Mouse (Mus musculus) midbrain, postnatal 0 days (tissue): Measurements from ENCODE around the gene Hcrt. TPM values are rescaled to one million over a fixed set of nuclear protein-coding genes. Genes with fewer than 3 reads are reported as not detected.

Experiments
- ATAC-seq: fragments of 200-750 bp; cut with Nextera tagmentation; 2 replicates; pipeline ENCODE4 v1.8.0; 2017; ENCODE audit warnings: moderate number of reproducible peaks, mild to moderate bottlenecking, moderate TSS enrichment, moderate library complexity; ENCODE audit not compliant: low FRiP score
- DNase-seq: peaks from one replicate; pipeline ENCODE4 v3.0.0-alpha.2; 2015; ENCODE audit warnings: low spot score
- H3K27ac ChIP-seq: fragments of 300-500 bp; sonication (generic); 2 replicates; pipeline ENCODE4 v1.5.1; 2014; ENCODE audit warnings: low read depth, mild to moderate bottlenecking, low read length, mixed read lengths
- H3K27me3 ChIP-seq: fragments of 300-500 bp; sonication (generic); 2 replicates; pipeline ENCODE4 v1.6.1; 2014; ENCODE audit warnings: low read length, control low read depth, mixed read lengths; ENCODE audit not compliant: insufficient read depth
- H3K36me3 ChIP-seq: fragments of 300-500 bp; sonication (generic); 2 replicates; pipeline ENCODE4 v1.6.1; 2014; ENCODE audit warnings: low read length, control low read depth, mixed read lengths; ENCODE audit not compliant: insufficient read depth
- H3K4me1 ChIP-seq: fragments of 300-500 bp; sonication (generic); 2 replicates; pipeline ENCODE4 v1.6.1; 2014; ENCODE audit warnings: mild to moderate bottlenecking, control low read depth, antibody characterized with exemption, low read length, mixed read lengths; ENCODE audit not compliant: insufficient read depth
- H3K4me2 ChIP-seq: fragments of 300-500 bp; sonication (generic); 2 replicates; pipeline ENCODE4 v1.6.1; 2014; ENCODE audit warnings: low read depth, mild to moderate bottlenecking, low read length, mixed read lengths; ENCODE audit not compliant: poor library complexity, severe bottlenecking
- H3K4me3 ChIP-seq: fragments of 300-500 bp; sonication (generic); 2 replicates; pipeline ENCODE4 v1.5.1; 2014; ENCODE audit warnings: low read depth, mild to moderate bottlenecking, low read length, moderate library complexity
- H3K9ac ChIP-seq: fragments of 300-500 bp; sonication (generic); replicated peaks from 2 replicates; pipeline ENCODE4 v1.6.1; 2014; ENCODE audit warnings: mild to moderate bottlenecking, low read length, moderate library complexity, mixed read lengths; ENCODE audit not compliant: poor library complexity, severe bottlenecking
- H3K9me3 ChIP-seq: fragments of 300-500 bp; sonication (generic); 2 replicates; pipeline ENCODE4 v1.6.1; 2016; ENCODE audit warnings: low read length, control low read depth
- CTCF ChIP-seq: IDR thresholded peaks from 2 replicates; pipeline ENCODE4 v1.5.1; 2016; ENCODE audit warnings: antibody characterized with exemption, mild to moderate bottlenecking
- WGBS: fragments of 180-500 bp; shearing (Covaris S2); extraction: QIAGEN DNeasy Blood & Tissue Kit; methylation state at CpG from one replicate; pipeline ENCODE4 v1.1.7; 2014; 5-methylcytosine and 5-hydroxymethylcytosine counted together
- polyA plus RNA-seq: library from polyadenylated mRNA; unstranded; fragments of >200 nt; fragmentation: Nextera tagmentation; extraction: Ambion mirVana; gene quantifications from 2 replicates; pipeline ENCODE4 v1.2.1, GENCODE M21; 2015
- total RNA-seq: library from RNA; depleted of rRNA; stranded (reverse); fragments of >200 nt; gene quantifications from 2 replicates; pipeline ENCODE4 v1.2.3, GENCODE M21; 2014

Gene Hcrt
- total and polyA plus RNA-seq, 2 experiments from 2014 or later = 4.5 to 16.8 TPM

- Histone ChIP-seq H3K4me3 (peak overlapping the region; percentile 96), H3K9me3 (no peaks in the 10 kb centered on the region), H3K27me3 (no peaks in the 10 kb centered on the region), H3K4me1 (no peaks in the 10 kb centered on the region), H3K27ac (peak overlapping the region; percentile 67), H3K4me2 (peak overlapping the region; percentile 74), H3K36me3 (peaks cover 8% of the 10 kb centered on the region), H3K9ac (peak overlapping the region; percentile 96)
- WGBS = 3% methylated on average over 13 of the region's 13 CpGs
- TF ChIP-seq CTCF = no peak
- ATAC-seq (no peak), DNase-seq (no peak)
Measured at GRCm38 (mm10) chr11:100737105-100737733, 25.5 kb downstream of the Hcrt start.

- Histone ChIP-seq H3K4me3 (peak overlapping the region; percentile 96), H3K27ac (no peak overlapping the region), H3K9ac (0 out of 2 replicates have a peak overlapping the region, but pooled peaks have one; percentile 96), H3K36me3 (peaks cover 8% of the 10 kb centered on the region), H3K9me3 (no peaks in the 10 kb centered on the region), H3K4me1 (no peaks in the 10 kb centered on the region), H3K27me3 (no peaks in the 10 kb centered on the region), H3K4me2 (peak overlapping the region; percentile 74)
- no peak for TF ChIP-seq CTCF
- no peak for ATAC-seq
- DNase-seq = no peak
- WGBS = 81% methylated on average over 4 of the region's 4 CpGs
Measured at GRCm38 (mm10) chr11:100736746-100737080, 26.0 kb downstream of the Hcrt start.

GRCm38 (mm10) chr11:100735954-100736745 lies 26.6 kb downstream of the Hcrt start:
- Histone ChIP-seq H3K27ac (no peak overlapping the region), H3K9ac (no peak overlapping the region), H3K27me3 (no peaks in the 10 kb centered on the region), H3K4me3 (no peak overlapping the region), H3K4me1 (no peaks in the 10 kb centered on the region), H3K9me3 (no peaks in the 10 kb centered on the region), H3K4me2 (0 out of 2 replicates have a peak overlapping the region, but pooled peaks have one; percentile 74), H3K36me3 (peaks cover 2% of the 10 kb centered on the region; the same call in 1 of the 2 replicates)
- WGBS = 84% methylated on average over 14 of the region's 14 CpGs
- no peak for TF ChIP-seq CTCF
- no peak for ATAC-seq
- DNase-seq = no peak

GRCm38 (mm10) chr11:100735134-100735865 lies 27.4 kb downstream of the Hcrt start:
- H3K4me2 ChIP-seq = no peak overlapping the region
- no peak for TF ChIP-seq CTCF

GRCm38 (mm10) chr11:100730477-100731205 lies 32.1 kb downstream of the Hcrt start:
- 85% methylated on average over 6 of the region's 6 CpGs for WGBS

More at GRCm38 (mm10) chr11:100735134-100735865, 27.4 kb downstream of the Hcrt start:
- Histone ChIP-seq H3K9me3 (no peaks in the 10 kb centered on the region), H3K4me1 (no peaks in the 10 kb centered on the region), H3K36me3 (no peaks in the 10 kb centered on the region), H3K9ac (no peak overlapping the region), H3K27me3 (no peaks in the 10 kb centered on the region), H3K27ac (no peak overlapping the region), H3K4me3 (no peak overlapping the region)
- ATAC-seq = no peak
- 90% methylated on average over 9 of the region's 9 CpGs for WGBS
- DNase-seq = no peak

More at GRCm38 (mm10) chr11:100730477-100731205, 32.1 kb downstream of the Hcrt start:
- TF ChIP-seq CTCF = no peak
- ATAC-seq = no peak
- Histone ChIP-seq H3K4me3 (no peak overlapping the region), H3K27me3 (no peaks in the 10 kb centered on the region), H3K9ac (no peak overlapping the region), H3K4me1 (no peaks in the 10 kb centered on the region), H3K4me2 (no peak overlapping the region), H3K36me3 (peaks cover 9% of the 10 kb centered on the region; the same call in 1 of the 2 replicates), H3K27ac (no peak overlapping the region), H3K9me3 (no peaks in the 10 kb centered on the region)
- DNase-seq = no peak
